Mouse (Mus musculus): ENCODE measurements around the gene Mlx. TPM values are rescaled to one million over a fixed set of nuclear protein-coding genes. Genes with fewer than 3 reads are reported as not detected.

Gene Mlx
- polyA plus RNA-seq, 1 experiment from 2014 or later: 92.9 TPM

DNA sequence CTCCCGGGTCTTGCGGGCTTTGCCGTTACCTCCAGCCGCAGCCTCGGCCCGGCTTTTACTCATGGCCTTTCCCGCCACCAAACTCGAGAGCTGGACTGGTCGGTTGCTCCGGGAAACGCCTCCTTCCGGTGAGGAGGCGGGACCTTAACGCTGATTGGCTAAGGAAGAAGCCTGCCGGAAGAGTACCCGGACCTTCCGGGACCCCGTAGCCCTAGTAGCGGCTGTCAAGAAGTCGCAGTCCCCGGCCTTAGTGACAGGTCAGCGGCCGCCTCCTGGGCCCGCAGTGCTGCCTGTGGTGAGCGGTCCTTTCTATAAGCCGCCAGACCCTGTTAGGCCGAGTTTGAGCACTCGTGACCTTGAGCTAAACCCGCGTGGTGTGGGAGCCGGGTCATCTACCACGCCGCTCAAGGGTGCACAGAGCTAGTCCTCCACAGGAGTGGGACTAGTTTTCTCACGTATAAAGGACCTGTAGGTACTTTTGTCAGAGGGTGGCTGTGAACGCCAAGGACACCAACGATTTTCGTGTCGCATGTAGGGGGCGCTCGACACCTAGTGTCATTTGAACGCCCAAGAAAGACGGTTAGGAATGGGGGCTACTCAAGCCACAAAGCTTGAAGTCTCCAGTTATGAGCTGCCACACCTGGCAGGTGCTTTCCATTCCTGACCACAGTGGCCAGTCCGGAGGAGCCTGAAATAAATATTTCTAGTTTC lies 8.4 kb downstream of the Mlx start, which contains the start of gene Psmc3ip:
Psmc3ip (minus strand) TSS at position 123 of the 711 bp plus-strand sequence.
- Histone ChIP-seq H3K4me1 (ENCODE audit: control insufficient read depth, insufficient read depth, low read length) (0 out of 2 replicates have a peak, but pooled peaks cover 8% of the 10 kb centered on the region), H3K9me3 (ENCODE audit: control insufficient read depth, low read length) (no peaks in the 10 kb centered on the region), H3K4me3 (replicated peaks; ENCODE audit: low read depth, low read length) (peak within 1 kb of the TSS; percentile 72), H3K27me3 (ENCODE audit: control insufficient read depth, insufficient read depth, low read length) (no peaks in the 10 kb centered on the region), H3K4me2 (ENCODE audit: low read length) (peak within 1 kb of the TSS; percentile 92), H3K36me3 (ENCODE audit: control insufficient read depth, insufficient read depth, low read length) (peaks cover 75% of the 10 kb centered on the region), H3K27ac (replicated peaks; ENCODE audit: low read depth, low read length) (peak within 1 kb of the TSS; percentile 84), H3K9ac (replicated peaks; ENCODE audit: low read length) (peak within 1 kb of the TSS; percentile 65)
- under 1% methylated on average over 43 of the region's 43 CpGs for WGBS
- peak; percentile 97 for DNase-seq
- peak; percentile 96 for ATAC-seq (ENCODE audit: low FRiP score, low TSS enrichment)

DNA sequence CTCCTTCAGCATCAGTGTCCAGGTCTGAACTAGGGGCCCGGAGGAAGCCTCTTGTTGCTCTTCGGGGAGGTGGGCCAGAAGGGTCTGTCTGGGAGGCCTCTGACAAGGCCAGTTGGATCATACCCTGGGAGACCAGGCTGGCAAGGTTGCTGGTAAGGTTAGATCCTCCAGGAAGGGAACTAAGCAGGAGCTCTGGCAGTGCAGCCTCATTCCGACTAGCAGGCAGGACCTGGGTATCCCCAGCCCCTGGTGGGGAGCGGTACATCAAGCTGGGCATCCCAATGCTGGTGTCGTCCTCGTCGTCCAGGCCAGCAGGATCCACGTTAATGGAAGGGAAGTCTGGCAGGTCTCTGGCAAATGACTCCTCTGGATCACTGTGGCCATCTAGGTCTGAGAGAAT lies 11.2 kb downstream of the Mlx start:
- Histone ChIP-seq H3K9me3 (ENCODE audit: control insufficient read depth, low read length) (no peaks in the 10 kb centered on the region), H3K4me1 (ENCODE audit: control insufficient read depth, insufficient read depth, low read length) (0 out of 2 replicates have a peak, but pooled peaks cover 8% of the 10 kb centered on the region)

DNA sequence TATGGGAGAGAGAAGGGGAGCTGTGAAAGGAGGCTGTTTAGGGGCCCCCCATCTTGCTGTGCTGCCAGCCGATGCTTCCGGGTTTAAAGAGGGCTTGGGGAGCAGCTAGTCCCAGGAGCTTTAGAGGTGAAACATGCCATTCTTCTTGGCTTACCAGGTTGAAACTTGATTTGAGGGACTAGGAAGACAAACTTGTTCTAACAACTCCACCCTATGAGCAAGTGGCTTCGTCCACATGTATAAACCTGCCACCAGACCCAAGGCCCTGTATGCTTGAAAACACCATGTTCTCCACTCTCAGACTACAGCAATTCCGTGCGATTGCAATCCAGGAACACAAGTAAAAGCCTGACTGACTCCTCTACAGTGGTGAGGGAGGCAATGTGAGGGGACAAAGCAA lies 15.9 kb downstream of the Mlx start:
- DNase-seq (no peak), ATAC-seq (ENCODE audit: low FRiP score, low TSS enrichment) (no peak)
- no peaks in the 10 kb centered on the region for H3K4me1 ChIP-seq (ENCODE audit: control insufficient read depth, insufficient read depth, low read length)
- 94% methylated on average over 5 of the region's 5 CpGs for WGBS
- H3K27ac ChIP-seq (replicated peaks; ENCODE audit: low read depth, low read length): no peak overlapping the region
- H3K4me3 ChIP-seq (replicated peaks; ENCODE audit: low read depth, low read length): no peak overlapping the region
- H3K9ac ChIP-seq (replicated peaks; ENCODE audit: low read length): no peak overlapping the region
- H3K36me3 ChIP-seq (ENCODE audit: control insufficient read depth, insufficient read depth, low read length): peaks cover 71% of the 10 kb centered on the region
- H3K9me3 ChIP-seq (ENCODE audit: control insufficient read depth, low read length): no peaks in the 10 kb centered on the region
- no peak overlapping the region for H3K4me2 ChIP-seq (ENCODE audit: low read length)
- H3K27me3 ChIP-seq (ENCODE audit: control insufficient read depth, insufficient read depth, low read length): no peaks in the 10 kb centered on the region

More for the DNA sequence above, 11.2 kb downstream of the Mlx start:
- no peak overlapping the region for H3K4me3 ChIP-seq (replicated peaks; ENCODE audit: low read depth, low read length)
- no peak overlapping the region for H3K9ac ChIP-seq (replicated peaks; ENCODE audit: low read length)
- H3K4me2 ChIP-seq (ENCODE audit: low read length): no peak overlapping the region
- DNase-seq (no peak), ATAC-seq (ENCODE audit: low FRiP score, low TSS enrichment) (no peak)
- no peak overlapping the region for H3K27ac ChIP-seq (replicated peaks; ENCODE audit: low read depth, low read length)
- WGBS: 93% methylated on average over 8 of the region's 8 CpGs
- H3K27me3 ChIP-seq (ENCODE audit: control insufficient read depth, insufficient read depth, low read length): no peaks in the 10 kb centered on the region
- H3K36me3 ChIP-seq (ENCODE audit: control insufficient read depth, insufficient read depth, low read length): peaks cover 75% of the 10 kb centered on the region

DNA sequence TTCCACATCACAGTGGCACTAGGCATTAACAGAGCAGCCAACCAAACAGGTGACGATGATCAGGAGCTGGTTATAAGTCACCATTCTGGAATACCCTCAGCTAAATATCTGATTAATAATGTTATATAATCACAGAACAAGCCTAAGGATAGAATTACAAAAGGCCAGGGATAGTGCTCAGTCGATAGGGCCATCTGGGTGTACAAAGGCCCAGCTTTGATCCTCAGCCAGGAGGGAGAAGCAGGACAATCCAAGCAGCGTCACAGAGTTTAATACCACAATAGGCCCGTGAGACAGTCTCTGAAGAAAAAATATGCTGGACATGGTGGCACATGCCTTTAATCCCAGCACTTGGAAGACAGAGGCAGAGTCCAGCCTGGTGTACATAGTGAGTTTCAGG lies 22.3 kb downstream of the Mlx start:
- H3K27ac ChIP-seq (replicated peaks; ENCODE audit: low read depth, low read length): no peak overlapping the region
- no peaks in the 10 kb centered on the region for H3K9me3 ChIP-seq (ENCODE audit: control insufficient read depth, low read length)
- H3K4me2 ChIP-seq (ENCODE audit: low read length): no peak overlapping the region
- H3K4me3 ChIP-seq (replicated peaks; ENCODE audit: low read depth, low read length): no peak overlapping the region
- H3K27me3 ChIP-seq (ENCODE audit: control insufficient read depth, insufficient read depth, low read length): no peaks in the 10 kb centered on the region
- H3K36me3 ChIP-seq (ENCODE audit: control insufficient read depth, insufficient read depth, low read length): peaks cover 9% of the 10 kb centered on the region
- H3K9ac ChIP-seq (replicated peaks; ENCODE audit: low read length): no peak overlapping the region
- no peak for DNase-seq
- WGBS: 46% methylated on average over 4 of the region's 4 CpGs
- no peak for ATAC-seq (ENCODE audit: low FRiP score, low TSS enrichment)
- H3K4me1 ChIP-seq (ENCODE audit: control insufficient read depth, insufficient read depth, low read length): no peaks in the 10 kb centered on the region

DNA sequence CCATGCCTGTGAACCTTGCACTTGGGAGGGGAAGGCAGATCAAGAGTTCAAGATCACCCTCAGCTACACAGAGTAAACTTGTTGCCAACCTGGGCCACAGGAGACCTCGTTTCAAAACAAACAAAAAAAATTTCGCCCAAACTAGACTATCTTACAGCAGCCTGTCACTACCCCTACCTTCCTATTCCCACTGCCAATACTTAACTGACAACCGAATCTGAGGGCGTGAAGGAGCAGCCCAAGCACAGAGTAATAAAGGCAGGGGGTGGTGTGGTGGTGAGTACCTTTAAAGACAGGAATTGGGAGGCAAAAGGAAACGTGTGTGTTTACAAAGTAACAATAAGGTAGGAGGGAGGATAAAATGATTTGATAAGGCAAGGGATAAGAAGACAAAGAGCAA lies 23.6 kb downstream of the Mlx start:
- no peak overlapping the region for H3K4me2 ChIP-seq (ENCODE audit: low read length)
- 71% methylated on average over 5 of the region's 5 CpGs for WGBS
- no peak overlapping the region for H3K9ac ChIP-seq (replicated peaks; ENCODE audit: low read length)
- no peaks in the 10 kb centered on the region for H3K27me3 ChIP-seq (ENCODE audit: control insufficient read depth, insufficient read depth, low read length)
- H3K27ac ChIP-seq (replicated peaks; ENCODE audit: low read depth, low read length): no peak overlapping the region
- H3K4me1 ChIP-seq (ENCODE audit: control insufficient read depth, insufficient read depth, low read length): no peaks in the 10 kb centered on the region
- ATAC-seq (ENCODE audit: low FRiP score, low TSS enrichment) (no peak), DNase-seq (no peak)
- no peaks in the 10 kb centered on the region for H3K36me3 ChIP-seq (ENCODE audit: control insufficient read depth, insufficient read depth, low read length)
- H3K4me3 ChIP-seq (replicated peaks; ENCODE audit: low read depth, low read length): no peak overlapping the region
- H3K9me3 ChIP-seq (ENCODE audit: control insufficient read depth, low read length): no peaks in the 10 kb centered on the region

DNA sequence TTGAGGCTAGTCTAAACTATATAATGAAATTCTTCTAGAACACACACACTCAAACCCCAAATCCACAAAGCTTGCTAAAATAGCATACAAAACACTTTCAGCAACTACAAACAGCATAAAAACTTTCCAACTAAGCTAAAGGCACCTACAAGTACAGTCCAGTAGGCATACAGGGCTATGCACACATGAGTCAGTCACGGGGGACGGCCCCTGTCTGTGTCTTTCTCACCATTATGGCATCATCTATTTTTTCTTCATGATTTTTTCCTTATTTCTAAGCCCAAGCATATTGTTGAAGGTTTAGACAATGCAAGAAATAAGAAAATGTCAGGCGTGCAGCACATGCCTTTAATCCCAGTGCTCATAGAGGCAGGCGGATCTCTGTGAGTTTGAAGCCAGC lies 24.1 kb downstream of the Mlx start:
- Histone ChIP-seq H3K4me2 (ENCODE audit: low read length) (no peak overlapping the region), H3K9me3 (ENCODE audit: control insufficient read depth, low read length) (no peaks in the 10 kb centered on the region), H3K36me3 (ENCODE audit: control insufficient read depth, insufficient read depth, low read length) (no peaks in the 10 kb centered on the region), H3K4me1 (ENCODE audit: control insufficient read depth, insufficient read depth, low read length) (no peaks in the 10 kb centered on the region), H3K27me3 (ENCODE audit: control insufficient read depth, insufficient read depth, low read length) (no peaks in the 10 kb centered on the region), H3K9ac (replicated peaks; ENCODE audit: low read length) (no peak overlapping the region), H3K27ac (replicated peaks; ENCODE audit: low read depth, low read length) (no peak overlapping the region), H3K4me3 (replicated peaks; ENCODE audit: low read depth, low read length) (no peak overlapping the region)
- WGBS: 92% methylated on average over 4 of the region's 4 CpGs
- no peak for ATAC-seq (ENCODE audit: low FRiP score, low TSS enrichment)
- DNase-seq: no peak

DNA sequence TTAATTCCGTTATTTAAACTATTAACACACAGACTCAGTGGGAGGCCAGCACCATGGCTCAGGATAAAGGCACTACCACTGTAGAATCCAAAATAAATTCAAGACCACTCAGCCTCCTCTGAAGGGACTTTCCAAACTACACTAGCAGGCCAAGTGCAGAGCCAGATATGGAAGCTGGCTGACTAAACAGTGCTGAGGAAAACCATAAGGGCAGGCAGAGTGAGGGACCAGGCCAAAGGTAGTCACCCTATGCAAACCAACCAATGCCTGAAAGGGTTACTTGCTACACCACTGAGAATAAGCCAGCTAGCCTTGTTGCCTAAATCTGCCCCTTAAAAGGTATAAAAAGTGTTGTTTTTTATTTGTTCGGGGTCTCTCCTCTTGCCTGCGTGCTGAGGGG lies 25.1 kb downstream of the Mlx start:
- H3K4me1 ChIP-seq (ENCODE audit: control insufficient read depth, insufficient read depth, low read length): no peaks in the 10 kb centered on the region
- DNase-seq (no peak), ATAC-seq (ENCODE audit: low FRiP score, low TSS enrichment) (no peak)
- H3K36me3 ChIP-seq (ENCODE audit: control insufficient read depth, insufficient read depth, low read length): 0 out of 2 replicates have a peak, but pooled peaks cover 4% of the 10 kb centered on the region
- H3K4me3 ChIP-seq (replicated peaks; ENCODE audit: low read depth, low read length): no peak overlapping the region
- no peak overlapping the region for H3K9ac ChIP-seq (replicated peaks; ENCODE audit: low read length)
- H3K9me3 ChIP-seq (ENCODE audit: control insufficient read depth, low read length): no peaks in the 10 kb centered on the region
- no peak overlapping the region for H3K4me2 ChIP-seq (ENCODE audit: low read length)
- no peaks in the 10 kb centered on the region for H3K27me3 ChIP-seq (ENCODE audit: control insufficient read depth, insufficient read depth, low read length)
- no peak overlapping the region for H3K27ac ChIP-seq (replicated peaks; ENCODE audit: low read depth, low read length)
- 93% methylated on average over 3 of the region's 3 CpGs for WGBS

DNA sequence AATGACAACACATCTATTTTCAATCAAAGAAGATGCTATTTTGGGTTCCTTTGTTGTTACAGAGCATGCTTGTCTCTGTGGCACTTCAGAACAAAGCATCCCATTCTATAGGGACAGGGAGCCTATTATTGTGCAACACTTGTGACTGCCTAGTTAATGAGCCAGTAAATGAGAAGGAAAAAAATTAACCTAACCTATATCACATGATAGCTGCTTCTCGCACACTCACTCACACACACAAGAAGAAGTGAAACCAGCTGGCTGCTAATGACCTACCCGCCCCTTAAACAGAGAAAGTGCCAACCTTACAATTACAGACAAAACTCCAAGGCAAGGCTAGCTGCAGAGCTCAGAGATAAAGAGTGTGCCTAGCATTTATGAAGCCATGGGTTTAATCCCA lies 28.5 kb downstream of the Mlx start:
- DNase-seq (no peak), ATAC-seq (ENCODE audit: low FRiP score, low TSS enrichment) (no peak)
- Histone ChIP-seq H3K36me3 (ENCODE audit: control insufficient read depth, insufficient read depth, low read length) (0 out of 2 replicates have a peak, but pooled peaks cover 5% of the 10 kb centered on the region), H3K9ac (replicated peaks; ENCODE audit: low read length) (no peak overlapping the region), H3K4me2 (ENCODE audit: low read length) (no peak overlapping the region), H3K27ac (replicated peaks; ENCODE audit: low read depth, low read length) (no peak overlapping the region), H3K4me3 (replicated peaks; ENCODE audit: low read depth, low read length) (no peak overlapping the region), H3K4me1 (ENCODE audit: control insufficient read depth, insufficient read depth, low read length) (peaks cover 13% of the 10 kb centered on the region), H3K27me3 (ENCODE audit: control insufficient read depth, insufficient read depth, low read length) (no peaks in the 10 kb centered on the region), H3K9me3 (ENCODE audit: control insufficient read depth, low read length) (no peaks in the 10 kb centered on the region)
- WGBS: 80% methylated on average over 2 of the region's 2 CpGs

DNA sequence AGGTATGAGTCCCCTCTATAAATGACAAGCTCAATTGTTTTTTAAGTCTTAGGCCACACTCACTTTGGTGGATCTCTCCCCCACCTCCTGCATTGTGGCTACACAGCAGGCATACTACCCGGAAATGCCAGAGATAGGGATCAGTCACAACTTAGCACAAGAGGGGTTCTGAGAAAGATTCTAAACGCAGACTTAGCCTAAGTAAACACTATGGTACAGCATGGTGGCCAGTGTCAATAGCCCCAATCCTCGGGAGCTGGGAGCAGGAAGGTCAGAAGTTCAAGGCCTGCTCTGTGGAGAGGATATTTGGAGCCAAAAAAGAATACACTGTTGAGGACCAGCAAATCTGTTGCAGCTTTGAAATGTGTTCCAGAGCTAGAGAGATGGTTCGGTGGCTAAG lies 31.0 kb downstream of the Mlx start:
- H3K36me3 ChIP-seq (ENCODE audit: control insufficient read depth, insufficient read depth, low read length): peaks cover 10% of the 10 kb centered on the region; the same call in 1 of the 2 replicates
- no peak overlapping the region for H3K27ac ChIP-seq (replicated peaks; ENCODE audit: low read depth, low read length)
- H3K4me2 ChIP-seq (ENCODE audit: low read length): peak overlapping the region; percentile 96
- ATAC-seq (ENCODE audit: low FRiP score, low TSS enrichment) (no peak), DNase-seq (no peak)
- H3K9ac ChIP-seq (replicated peaks; ENCODE audit: low read length): peak overlapping the region; percentile 88; the same call in 1 of the 2 replicates
- peak overlapping the region; percentile 88 for H3K4me3 ChIP-seq (replicated peaks; ENCODE audit: low read depth, low read length)
- H3K27me3 ChIP-seq (ENCODE audit: control insufficient read depth, insufficient read depth, low read length): no peaks in the 10 kb centered on the region
- no peaks in the 10 kb centered on the region for H3K9me3 ChIP-seq (ENCODE audit: control insufficient read depth, low read length)
- peaks cover 20% of the 10 kb centered on the region for H3K4me1 ChIP-seq (ENCODE audit: control insufficient read depth, insufficient read depth, low read length)
- WGBS: 65% methylated on average over 4 of the region's 4 CpGs

Data from midbrain, embryonic 14.5 days (tissue).